Mouse (Mus musculus): ENCODE data around the gene Arntl2. TPM values are rescaled to one million over a fixed set of nuclear protein-coding genes. Genes with fewer than 3 reads are reported as not detected.

The Arntl2 gene
- polyA plus RNA-seq, 1 experiment from 2014 or later = 0.86 TPM

DNA sequence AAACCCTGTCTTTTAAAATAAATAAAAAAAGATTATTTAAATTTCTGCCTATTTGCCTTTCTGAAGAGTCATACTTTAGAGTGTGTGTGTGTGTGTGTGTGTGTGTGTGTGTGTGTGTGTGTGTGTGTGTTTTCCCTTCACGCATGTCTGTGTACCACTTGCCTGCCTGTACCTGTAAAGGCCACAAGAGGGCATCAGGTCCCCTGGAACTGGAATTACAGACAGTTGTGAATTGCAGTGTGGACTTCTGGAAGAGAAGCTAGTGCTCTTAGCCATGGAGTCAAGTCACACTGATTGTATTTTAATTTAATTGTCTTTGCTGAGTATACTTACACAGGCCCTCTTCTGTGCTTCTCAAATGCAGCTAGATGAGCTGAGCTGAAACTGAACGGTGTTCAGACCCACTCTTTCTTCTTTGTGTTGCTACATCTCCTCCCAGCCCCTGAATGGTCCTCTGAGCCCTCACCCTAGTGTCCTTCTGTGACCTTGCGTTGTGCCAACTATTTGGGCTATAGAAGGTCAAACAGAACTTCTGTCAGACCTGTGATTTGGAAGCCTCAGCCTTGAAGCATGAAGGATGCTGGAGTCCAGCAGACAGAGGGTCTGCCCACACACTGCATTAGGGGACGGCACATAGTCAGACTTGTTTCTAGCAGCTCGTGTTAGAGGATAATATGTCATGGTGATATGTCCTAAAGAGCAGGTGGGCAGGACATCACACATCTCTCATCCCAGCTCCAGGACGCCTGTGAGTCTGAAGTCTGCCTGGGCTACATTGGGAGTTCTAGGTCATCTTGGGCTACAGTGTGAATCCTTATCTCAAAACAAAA, 37.8 kb downstream of the Arntl2 start:
- Histone ChIP-seq H3K36me3 (ENCODE audit: control insufficient read depth, insufficient read depth, low read length) (no peaks in the 10 kb centered on the region), H3K9ac (ENCODE audit: low read length) (no peak overlapping the region), H3K27ac (ENCODE audit: low read depth, low read length) (no peak overlapping the region), H3K4me2 (ENCODE audit: low read depth, low read length, severe bottlenecking) (no peak overlapping the region), H3K9me3 (ENCODE audit: control insufficient read depth, low read length) (no peaks in the 10 kb centered on the region), H3K4me1 (replicated peaks; ENCODE audit: control insufficient read depth, insufficient read depth, low read length) (no peaks in the 10 kb centered on the region), H3K4me3 (ENCODE audit: low read depth, low read length) (no peak overlapping the region), H3K27me3 (ENCODE audit: control insufficient read depth, insufficient read depth, low read length) (no peaks in the 10 kb centered on the region)
- 70% methylated on average over 6 of the region's 6 CpGs for WGBS
- DNase-seq (ENCODE audit: low spot score) = peak; percentile 62
- peak; percentile 82 for ATAC-seq (replicated peaks; ENCODE audit: low FRiP score)

DNA sequence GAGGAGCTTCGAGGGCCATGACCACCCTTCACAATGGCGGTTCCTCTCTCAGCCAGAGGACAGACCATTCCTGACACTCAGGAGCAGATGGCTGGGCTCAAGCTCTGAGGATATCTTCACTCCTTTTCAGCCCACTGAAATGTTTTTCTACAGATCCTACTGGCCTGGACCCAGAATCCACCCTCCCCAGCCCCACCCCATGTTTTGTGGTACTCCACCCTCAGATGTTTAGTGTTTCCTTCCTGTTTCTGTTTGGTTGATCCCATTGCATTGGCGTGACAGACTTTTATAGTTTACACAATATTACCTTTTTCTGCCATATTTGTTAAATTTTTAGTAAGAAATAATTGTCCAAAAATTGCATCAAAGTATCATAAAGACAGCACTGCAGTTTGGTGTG, 38.5 kb downstream of the Arntl2 start:
- WGBS = 80% methylated on average over 3 of the region's 3 CpGs
- H3K27ac ChIP-seq (ENCODE audit: low read depth, low read length) = no peak overlapping the region
- no peak for ATAC-seq (replicated peaks; ENCODE audit: low FRiP score)
- no peaks in the 10 kb centered on the region for H3K36me3 ChIP-seq (ENCODE audit: control insufficient read depth, insufficient read depth, low read length)
- no peak for DNase-seq (ENCODE audit: low spot score)
- no peaks in the 10 kb centered on the region for H3K27me3 ChIP-seq (ENCODE audit: control insufficient read depth, insufficient read depth, low read length)
- H3K9ac ChIP-seq (ENCODE audit: low read length) = no peak overlapping the region
- no peak overlapping the region for H3K4me2 ChIP-seq (ENCODE audit: low read depth, low read length, severe bottlenecking)
- no peaks in the 10 kb centered on the region for H3K4me1 ChIP-seq (replicated peaks; ENCODE audit: control insufficient read depth, insufficient read depth, low read length)
- H3K9me3 ChIP-seq (ENCODE audit: control insufficient read depth, low read length) = no peaks in the 10 kb centered on the region
- H3K4me3 ChIP-seq (ENCODE audit: low read depth, low read length) = no peak overlapping the region

DNA sequence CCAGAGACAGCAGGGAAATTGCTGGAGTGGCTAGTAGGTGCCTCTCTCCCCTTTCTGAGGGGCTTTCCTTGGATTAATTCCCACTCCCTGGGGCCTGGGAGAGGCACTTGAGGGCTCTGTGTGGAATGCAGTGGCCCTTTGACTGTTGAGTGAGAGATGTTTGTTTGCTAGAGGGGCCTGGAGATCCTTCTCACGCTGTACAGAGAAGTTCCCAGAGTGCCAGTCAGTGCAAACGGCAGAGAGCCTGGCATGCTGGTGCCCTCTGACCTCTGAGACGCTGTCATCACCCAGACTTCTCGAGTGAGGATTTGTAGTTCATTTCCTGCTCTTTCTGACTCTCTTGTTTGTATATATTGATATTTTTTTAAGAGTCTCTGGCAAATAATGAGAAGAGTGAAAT, 39.9 kb downstream of the Arntl2 start:
- Histone ChIP-seq H3K9me3 (ENCODE audit: control insufficient read depth, low read length) (no peaks in the 10 kb centered on the region), H3K4me3 (ENCODE audit: low read depth, low read length) (no peak overlapping the region), H3K27me3 (ENCODE audit: control insufficient read depth, insufficient read depth, low read length) (no peaks in the 10 kb centered on the region), H3K36me3 (ENCODE audit: control insufficient read depth, insufficient read depth, low read length) (no peaks in the 10 kb centered on the region), H3K4me1 (replicated peaks; ENCODE audit: control insufficient read depth, insufficient read depth, low read length) (no peaks in the 10 kb centered on the region), H3K27ac (ENCODE audit: low read depth, low read length) (no peak overlapping the region), H3K9ac (ENCODE audit: low read length) (no peak overlapping the region), H3K4me2 (ENCODE audit: low read depth, low read length, severe bottlenecking) (no peak overlapping the region)
- no peak for DNase-seq (ENCODE audit: low spot score)
- WGBS = 55% methylated on average over 4 of the region's 4 CpGs
- ATAC-seq (replicated peaks; ENCODE audit: low FRiP score) = no peak

DNA sequence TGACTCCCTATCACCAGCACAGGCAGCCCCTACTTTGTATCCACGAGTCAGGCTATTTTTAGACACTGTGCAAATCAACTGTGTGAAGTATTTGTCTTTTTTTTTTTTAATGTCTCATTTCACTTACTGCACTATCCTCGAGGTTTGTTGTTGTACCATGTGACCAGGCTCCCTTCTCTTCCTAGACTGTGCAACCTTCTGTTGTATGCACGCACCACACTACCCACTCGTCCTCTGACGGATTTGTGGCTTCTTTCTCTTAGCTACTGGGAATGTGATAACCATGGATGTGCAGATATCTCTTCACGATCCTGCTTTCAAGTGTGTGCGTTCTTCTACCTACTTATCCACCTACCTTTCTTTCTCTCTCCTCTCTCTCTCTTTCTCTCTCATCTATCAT, 41.5 kb downstream of the Arntl2 start:
- H3K36me3 ChIP-seq (ENCODE audit: control insufficient read depth, insufficient read depth, low read length) = no peaks in the 10 kb centered on the region
- H3K27ac ChIP-seq (ENCODE audit: low read depth, low read length) = no peak overlapping the region
- H3K4me1 ChIP-seq (replicated peaks; ENCODE audit: control insufficient read depth, insufficient read depth, low read length) = no peaks in the 10 kb centered on the region
- WGBS = 86% methylated on average over 7 of the region's 7 CpGs
- H3K9ac ChIP-seq (ENCODE audit: low read length) = no peak overlapping the region
- ATAC-seq (replicated peaks; ENCODE audit: low FRiP score) (no peak), DNase-seq (ENCODE audit: low spot score) (no peak)
- no peak overlapping the region for H3K4me3 ChIP-seq (ENCODE audit: low read depth, low read length)
- H3K27me3 ChIP-seq (ENCODE audit: control insufficient read depth, insufficient read depth, low read length) = no peaks in the 10 kb centered on the region
- no peaks in the 10 kb centered on the region for H3K9me3 ChIP-seq (ENCODE audit: control insufficient read depth, low read length)
- H3K4me2 ChIP-seq (ENCODE audit: low read depth, low read length, severe bottlenecking) = no peak overlapping the region

DNA sequence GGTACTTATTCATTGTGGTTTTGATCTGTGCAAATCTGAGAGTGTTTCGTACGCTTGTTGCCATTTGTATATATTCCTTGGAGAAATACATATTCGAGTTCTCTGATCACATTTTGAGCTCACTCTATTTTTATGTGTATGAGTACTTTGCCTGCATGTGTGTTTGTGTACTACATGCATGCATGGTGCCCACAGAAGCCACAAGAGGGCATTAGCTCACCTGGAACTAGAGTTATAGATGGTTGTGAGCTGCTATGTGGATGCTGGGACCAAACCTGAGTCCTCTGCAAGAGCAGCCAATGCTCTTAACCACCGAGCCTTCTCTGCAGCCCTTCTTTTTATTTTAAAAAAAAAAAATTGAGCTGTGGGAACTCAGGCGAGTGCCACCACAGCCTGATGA, 42.5 kb downstream of the Arntl2 start:
- no peaks in the 10 kb centered on the region for H3K27me3 ChIP-seq (ENCODE audit: control insufficient read depth, insufficient read depth, low read length)
- no peak overlapping the region for H3K9ac ChIP-seq (ENCODE audit: low read length)
- no peaks in the 10 kb centered on the region for H3K9me3 ChIP-seq (ENCODE audit: control insufficient read depth, low read length)
- no peak overlapping the region for H3K4me2 ChIP-seq (ENCODE audit: low read depth, low read length, severe bottlenecking)
- no peak overlapping the region for H3K4me3 ChIP-seq (ENCODE audit: low read depth, low read length)
- H3K4me1 ChIP-seq (replicated peaks; ENCODE audit: control insufficient read depth, insufficient read depth, low read length) = no peaks in the 10 kb centered on the region
- no peak overlapping the region for H3K27ac ChIP-seq (ENCODE audit: low read depth, low read length)
- no peaks in the 10 kb centered on the region for H3K36me3 ChIP-seq (ENCODE audit: control insufficient read depth, insufficient read depth, low read length)
- no peak for DNase-seq (ENCODE audit: low spot score)
- ATAC-seq (replicated peaks; ENCODE audit: low FRiP score) = no peak
- WGBS = 92% methylated on average over 5 of the region's 5 CpGs

DNA sequence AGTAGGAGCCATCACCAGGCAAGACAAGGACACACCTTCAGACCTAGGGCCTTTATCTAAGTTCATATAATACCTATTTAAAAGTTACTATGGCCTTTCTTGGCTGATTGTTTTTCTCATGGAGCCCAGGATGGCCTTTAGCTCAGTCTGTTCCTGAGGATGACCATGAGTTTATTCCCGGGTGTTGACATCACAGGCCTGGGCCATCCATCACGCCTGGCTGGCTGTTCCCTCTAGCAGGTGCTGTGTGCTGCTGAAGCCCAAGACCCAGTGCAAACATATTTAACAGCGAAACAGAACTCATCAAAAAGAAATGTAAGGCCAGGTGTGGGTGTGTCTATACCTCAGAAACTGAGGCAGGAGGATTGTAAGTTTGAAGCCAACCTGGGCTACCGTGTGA, 43.0 kb downstream of the Arntl2 start:
- 92% methylated on average over 4 of the region's 4 CpGs for whole genome bisulfite sequencing
- H3K27ac ChIP-seq (ENCODE audit: low read depth, low read length) = no peak overlapping the region
- no peaks in the 10 kb centered on the region for H3K27me3 ChIP-seq (ENCODE audit: control insufficient read depth, insufficient read depth, low read length)
- H3K4me1 ChIP-seq (replicated peaks; ENCODE audit: control insufficient read depth, insufficient read depth, low read length) = no peaks in the 10 kb centered on the region
- no peak for ATAC-seq (replicated peaks; ENCODE audit: low FRiP score)
- no peak for DNase-seq (ENCODE audit: low spot score)
- no peaks in the 10 kb centered on the region for H3K36me3 ChIP-seq (ENCODE audit: control insufficient read depth, insufficient read depth, low read length)
- H3K4me2 ChIP-seq (ENCODE audit: low read depth, low read length, severe bottlenecking) = no peak overlapping the region
- no peak overlapping the region for H3K9ac ChIP-seq (ENCODE audit: low read length)
- no peak overlapping the region for H3K4me3 ChIP-seq (ENCODE audit: low read depth, low read length)
- H3K9me3 ChIP-seq (ENCODE audit: control insufficient read depth, low read length) = no peaks in the 10 kb centered on the region

DNA sequence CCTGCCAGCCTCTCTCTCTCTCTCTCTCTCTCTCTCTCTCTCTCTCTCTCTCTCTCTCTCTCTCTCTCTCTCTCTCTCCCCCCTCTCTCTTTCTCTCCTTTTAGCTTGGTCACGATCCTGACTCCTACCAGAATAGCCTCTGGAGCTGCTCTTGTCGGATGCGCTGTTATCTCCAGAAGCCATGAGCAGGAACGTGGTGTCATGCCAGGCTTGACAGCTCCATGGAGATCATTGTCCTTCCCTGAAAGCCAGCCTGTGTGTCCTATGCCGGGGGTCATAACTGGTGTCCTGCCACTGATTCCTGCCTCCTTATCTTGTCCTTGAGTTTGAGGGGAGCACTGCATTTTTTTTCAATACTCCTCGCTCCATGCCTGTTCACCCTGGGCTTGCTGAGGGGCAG, 49.0 kb downstream of the Arntl2 start:
- Histone ChIP-seq H3K36me3 (ENCODE audit: control insufficient read depth, insufficient read depth, low read length) (no peaks in the 10 kb centered on the region), H3K27ac (ENCODE audit: low read depth, low read length) (no peak overlapping the region), H3K9me3 (ENCODE audit: control insufficient read depth, low read length) (no peaks in the 10 kb centered on the region), H3K4me3 (ENCODE audit: low read depth, low read length) (no peak overlapping the region), H3K27me3 (ENCODE audit: control insufficient read depth, insufficient read depth, low read length) (no peaks in the 10 kb centered on the region), H3K4me2 (ENCODE audit: low read depth, low read length, severe bottlenecking) (no peak overlapping the region), H3K4me1 (replicated peaks; ENCODE audit: control insufficient read depth, insufficient read depth, low read length) (no peaks in the 10 kb centered on the region), H3K9ac (ENCODE audit: low read length) (no peak overlapping the region)
- no peak for ATAC-seq (replicated peaks; ENCODE audit: low FRiP score)
- no peak for DNase-seq (ENCODE audit: low spot score)
- WGBS = 86% methylated on average over 6 of the region's 6 CpGs

DNA sequence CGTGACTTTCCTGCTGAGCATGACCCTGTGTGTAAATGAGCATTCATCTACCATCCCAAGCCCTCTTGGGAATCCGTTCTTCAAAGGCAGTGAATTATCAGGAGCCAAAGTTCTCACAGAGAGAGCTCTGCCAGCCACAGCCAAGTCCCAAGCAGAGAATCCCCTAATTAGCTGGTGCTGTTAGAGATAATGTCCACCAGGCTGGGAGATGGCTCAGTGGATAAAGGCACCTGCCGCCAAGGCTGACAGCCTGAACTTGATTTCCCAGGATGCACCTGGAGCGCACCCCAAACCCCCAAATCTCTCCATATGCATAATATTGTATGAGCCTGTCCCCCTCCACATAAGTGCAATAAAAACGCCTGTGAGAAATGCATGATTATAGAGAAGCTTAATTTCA, 49.5 kb downstream of the Arntl2 start:
- H3K9ac ChIP-seq (ENCODE audit: low read length) = no peak overlapping the region
- DNase-seq (ENCODE audit: low spot score) = no peak
- H3K27me3 ChIP-seq (ENCODE audit: control insufficient read depth, insufficient read depth, low read length) = no peaks in the 10 kb centered on the region
- no peaks in the 10 kb centered on the region for H3K9me3 ChIP-seq (ENCODE audit: control insufficient read depth, low read length)
- no peaks in the 10 kb centered on the region for H3K4me1 ChIP-seq (replicated peaks; ENCODE audit: control insufficient read depth, insufficient read depth, low read length)
- H3K36me3 ChIP-seq (ENCODE audit: control insufficient read depth, insufficient read depth, low read length) = no peaks in the 10 kb centered on the region
- no peak overlapping the region for H3K4me2 ChIP-seq (ENCODE audit: low read depth, low read length, severe bottlenecking)
- no peak overlapping the region for H3K27ac ChIP-seq (ENCODE audit: low read depth, low read length)
- WGBS = 65% methylated on average over 5 of the region's 5 CpGs
- no peak overlapping the region for H3K4me3 ChIP-seq (ENCODE audit: low read depth, low read length)
- ATAC-seq (replicated peaks; ENCODE audit: low FRiP score) = no peak
